Mouse (Mus musculus): ENCODE measurements at regions not wholly inside any gene's neighbourhood (a gene's known extent, or its start where the extent isn't known, plus 50 kb on each side); places are given as distances from the start of the nearest gene placed in this dataset.
"Not testable (repeated sequence)": the region's sequence is repeated elsewhere in the genome, so short reads cannot be mapped to it uniquely, and the experiment has no call there.

- no peaks in the 10 kb centered on the region for H3K27me3 ChIP-seq
- H3K27ac ChIP-seq: no peak overlapping the region
- no peak for ATAC-seq (ENCODE audit: insufficient number of reproducible peaks, insufficient read depth, low FRiP score, low TSS enrichment, low read depth)
- no peak overlapping the region for H3K9ac ChIP-seq (replicated peaks)
- no peak overlapping the region for H3K4me3 ChIP-seq (replicated peaks)
- no peaks in the 10 kb centered on the region for H3K36me3 ChIP-seq
- no peak overlapping the region for H3K4me2 ChIP-seq
- no peaks in the 10 kb centered on the region for H3K4me1 ChIP-seq (replicated peaks)
- 83% methylated on average over 9 of the region's 9 CpGs for WGBS
- no peaks in the 10 kb centered on the region; the same call in 1 of the 2 replicates for H3K9me3 ChIP-seq
These were observed 234.4 kb downstream of the Diras2 start for GRCm38 (mm10) chr13:52296541-52297276.

- no peaks in the 10 kb centered on the region; the same call in 1 of the 2 replicates for H3K9me3 ChIP-seq
- no peak overlapping the region for H3K4me2 ChIP-seq
- ATAC-seq (ENCODE audit: insufficient number of reproducible peaks, insufficient read depth, low FRiP score, low TSS enrichment, low read depth): no peak
- H3K9ac ChIP-seq (replicated peaks): no peak overlapping the region
- no peaks in the 10 kb centered on the region for H3K36me3 ChIP-seq
- no peaks in the 10 kb centered on the region for H3K27me3 ChIP-seq
- no peak overlapping the region for H3K4me3 ChIP-seq (replicated peaks)
- no peak overlapping the region for H3K27ac ChIP-seq
- WGBS: 87% methylated on average over 7 of the region's 7 CpGs
- H3K4me1 ChIP-seq (replicated peaks): no peaks in the 10 kb centered on the region
These were observed 233.8 kb downstream of the Diras2 start for GRCm38 (mm10) chr13:52297277-52297623.

- Histone ChIP-seq H3K27ac (no peak overlapping the region), H3K9ac (replicated peaks) (no peak overlapping the region), H3K27me3 (no peaks in the 10 kb centered on the region), H3K9me3 (no peaks in the 10 kb centered on the region; the same call in 1 of the 2 replicates), H3K36me3 (no peaks in the 10 kb centered on the region), H3K4me1 (replicated peaks) (no peaks in the 10 kb centered on the region), H3K4me3 (replicated peaks) (no peak overlapping the region), H3K4me2 (no peak overlapping the region)
- WGBS: 80% methylated on average over 5 of the region's 5 CpGs
- no peak for ATAC-seq (ENCODE audit: insufficient number of reproducible peaks, insufficient read depth, low FRiP score, low TSS enrichment, low read depth)
These were observed 232.7 kb downstream of the Diras2 start for GRCm38 (mm10) chr13:52298362-52298761.

- H3K9ac ChIP-seq (replicated peaks); H3K36me3 ChIP-seq; H3K27me3 ChIP-seq; H3K4me3 ChIP-seq (replicated peaks); H3K4me1 ChIP-seq (replicated peaks); H3K9me3 ChIP-seq; H3K27ac ChIP-seq; H3K4me2 ChIP-seq; ATAC-seq (ENCODE audit: insufficient number of reproducible peaks, insufficient read depth, low FRiP score, low TSS enrichment, low read depth): not testable (repeated sequence)
These were observed 225.8 kb downstream of the Diras2 start for GRCm38 (mm10) chr13:52305328-52305727.

- Histone ChIP-seq H3K27ac (no peak overlapping the region), H3K4me1 (replicated peaks) (no peaks in the 10 kb centered on the region), H3K4me3 (replicated peaks) (no peak overlapping the region), H3K4me2 (no peak overlapping the region), H3K27me3 (no peaks in the 10 kb centered on the region), H3K36me3 (no peaks in the 10 kb centered on the region), H3K9ac (replicated peaks) (no peak overlapping the region), H3K9me3 (no peaks in the 10 kb centered on the region)
- 64% methylated on average over 9 of the region's 9 CpGs for WGBS
- no peak for ATAC-seq (ENCODE audit: insufficient number of reproducible peaks, insufficient read depth, low FRiP score, low TSS enrichment, low read depth)
These were observed 224.2 kb downstream of the Diras2 start for GRCm38 (mm10) chr13:52306783-52307440.

- WGBS: 43% methylated on average over 2 of the region's 2 CpGs
- no peak for ATAC-seq (ENCODE audit: insufficient number of reproducible peaks, insufficient read depth, low FRiP score, low TSS enrichment, low read depth)
- H3K4me3 ChIP-seq (replicated peaks): no peak overlapping the region
- H3K4me2 ChIP-seq: no peak overlapping the region
- no peaks in the 10 kb centered on the region for H3K9me3 ChIP-seq
- H3K27ac ChIP-seq: no peak overlapping the region
- no peak overlapping the region for H3K9ac ChIP-seq (replicated peaks)
- H3K27me3 ChIP-seq: no peaks in the 10 kb centered on the region
- no peaks in the 10 kb centered on the region for H3K4me1 ChIP-seq (replicated peaks)
- no peaks in the 10 kb centered on the region for H3K36me3 ChIP-seq
These were observed 220.1 kb downstream of the Diras2 start for GRCm38 (mm10) chr13:52310954-52311353.

- Histone ChIP-seq H3K4me2 (no peak overlapping the region), H3K27ac (no peak overlapping the region), H3K4me1 (replicated peaks) (no peaks in the 10 kb centered on the region), H3K27me3 (no peaks in the 10 kb centered on the region), H3K9me3 (no peaks in the 10 kb centered on the region), H3K36me3 (no peaks in the 10 kb centered on the region), H3K9ac (replicated peaks) (no peak overlapping the region), H3K4me3 (replicated peaks) (no peak overlapping the region)
- 88% methylated on average over 2 of the region's 2 CpGs for WGBS
- ATAC-seq (ENCODE audit: insufficient number of reproducible peaks, insufficient read depth, low FRiP score, low TSS enrichment, low read depth): no peak
These were observed 212.8 kb downstream of the Diras2 start for GRCm38 (mm10) chr13:52318276-52318675.

GRCm38 (mm10) chr13:52323691-52324090, 207.4 kb downstream of the Diras2 start:
- WGBS: 83% methylated on average over 3 of the region's 3 CpGs
- Histone ChIP-seq H3K36me3 (no peaks in the 10 kb centered on the region), H3K9me3 (no peaks in the 10 kb centered on the region)

GRCm38 (mm10) chr13:52324378-52324777, 206.7 kb downstream of the Diras2 start:
- not testable (repeated sequence) for H3K4me3 ChIP-seq (replicated peaks); H3K27me3 ChIP-seq; H3K27ac ChIP-seq; H3K4me1 ChIP-seq (replicated peaks); H3K4me2 ChIP-seq; H3K9ac ChIP-seq (replicated peaks); ATAC-seq (ENCODE audit: insufficient number of reproducible peaks, insufficient read depth, low FRiP score, low TSS enrichment, low read depth); H3K36me3 ChIP-seq; H3K9me3 ChIP-seq
- WGBS: 79% methylated on average over 3 of the region's 3 CpGs

More at GRCm38 (mm10) chr13:52323691-52324090, 207.4 kb downstream of the Diras2 start:
- ATAC-seq (ENCODE audit: insufficient number of reproducible peaks, insufficient read depth, low FRiP score, low TSS enrichment, low read depth): no peak
- Histone ChIP-seq H3K4me2 (no peak overlapping the region), H3K27me3 (no peaks in the 10 kb centered on the region), H3K9ac (replicated peaks) (no peak overlapping the region), H3K27ac (no peak overlapping the region), H3K4me3 (replicated peaks) (no peak overlapping the region), H3K4me1 (replicated peaks) (no peaks in the 10 kb centered on the region)

- not testable (repeated sequence) for H3K9me3 ChIP-seq; H3K4me2 ChIP-seq; H3K9ac ChIP-seq (replicated peaks); H3K36me3 ChIP-seq; ATAC-seq (ENCODE audit: insufficient number of reproducible peaks, insufficient read depth, low FRiP score, low TSS enrichment, low read depth); H3K4me3 ChIP-seq (replicated peaks); H3K4me1 ChIP-seq (replicated peaks); H3K27ac ChIP-seq; H3K27me3 ChIP-seq
- WGBS: 88% methylated on average over 6 of the region's 6 CpGs
These were observed 205.4 kb downstream of the Diras2 start for GRCm38 (mm10) chr13:52325647-52326046.

GRCm38 (mm10) chr13:52327734-52328133, 203.3 kb downstream of the Diras2 start:
- H3K27ac ChIP-seq: no peak overlapping the region
- ATAC-seq (ENCODE audit: insufficient number of reproducible peaks, insufficient read depth, low FRiP score, low TSS enrichment, low read depth): no peak
- 87% methylated on average over 9 of the region's 9 CpGs for WGBS
- H3K27me3 ChIP-seq: no peaks in the 10 kb centered on the region
- no peaks in the 10 kb centered on the region for H3K36me3 ChIP-seq
- H3K9me3 ChIP-seq: no peaks in the 10 kb centered on the region
- H3K4me2 ChIP-seq: no peak overlapping the region
- H3K4me1 ChIP-seq (replicated peaks): no peaks in the 10 kb centered on the region
- H3K9ac ChIP-seq (replicated peaks): no peak overlapping the region
- H3K4me3 ChIP-seq (replicated peaks): no peak overlapping the region

- Histone ChIP-seq H3K36me3 (no peaks in the 10 kb centered on the region), H3K9ac (replicated peaks) (no peak overlapping the region), H3K27me3 (no peaks in the 10 kb centered on the region), H3K27ac (no peak overlapping the region), H3K9me3 (no peaks in the 10 kb centered on the region), H3K4me1 (replicated peaks) (no peaks in the 10 kb centered on the region), H3K4me3 (replicated peaks) (no peak overlapping the region), H3K4me2 (no peak overlapping the region)
- 62% methylated on average over 8 of the region's 8 CpGs for WGBS
- ATAC-seq (ENCODE audit: insufficient number of reproducible peaks, insufficient read depth, low FRiP score, low TSS enrichment, low read depth): no peak
These were observed 202.3 kb downstream of the Diras2 start for GRCm38 (mm10) chr13:52328766-52329165.

Data from limb, embryonic 12.5 days (tissue).